Mouse (Mus musculus) lung, postnatal 0 days (tissue): ENCODE measurements at regions not wholly inside any gene's neighbourhood (a gene's known extent, or its start where the extent isn't known, plus 50 kb on each side); places are given as distances from the start of the nearest gene placed in this dataset.

Source experiments
- CTCF ChIP-seq: IDR thresholded peaks from 2 replicates; pipeline ENCODE4 v1.5.1; 2016; ENCODE audit warnings: antibody characterized with exemption, mild to moderate bottlenecking
- EP300 ChIP-seq: IDR thresholded peaks from 2 replicates; pipeline ENCODE4 v1.6.1; 2016; ENCODE audit warnings: antibody characterized with exemption, mild to moderate bottlenecking, control low read depth

DNA sequence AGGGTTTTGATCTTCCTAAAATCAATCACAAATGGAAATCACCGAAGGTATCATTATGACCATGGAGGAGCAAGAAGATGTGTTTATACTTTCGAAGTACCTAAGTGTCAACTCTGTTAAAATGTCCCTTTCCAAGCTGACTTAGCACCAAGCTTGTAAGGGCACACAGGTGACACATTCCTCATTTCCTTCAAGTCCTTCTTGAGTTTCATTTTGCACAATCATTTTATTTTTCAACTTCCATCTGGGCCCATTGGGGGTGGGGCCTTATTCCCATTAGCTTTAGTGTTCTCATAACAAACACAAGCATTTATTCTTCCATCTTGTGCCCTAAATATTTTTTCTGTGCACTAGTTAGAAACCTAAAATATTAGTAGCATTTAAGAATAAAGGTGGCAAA lies 103.5 kb upstream of the Prlr start:
- TF ChIP-seq CTCF (no peak), EP300 (no peak)
